Mouse (Mus musculus): ENCODE data around the gene Rab44. TPM values are rescaled to one million over a fixed set of nuclear protein-coding genes. Genes with fewer than 3 reads are reported as not detected.

The Rab44 gene
- total RNA-seq, 2 experiments from 2014 or later, result 0.59 TPM; not detected in 1

DNA sequence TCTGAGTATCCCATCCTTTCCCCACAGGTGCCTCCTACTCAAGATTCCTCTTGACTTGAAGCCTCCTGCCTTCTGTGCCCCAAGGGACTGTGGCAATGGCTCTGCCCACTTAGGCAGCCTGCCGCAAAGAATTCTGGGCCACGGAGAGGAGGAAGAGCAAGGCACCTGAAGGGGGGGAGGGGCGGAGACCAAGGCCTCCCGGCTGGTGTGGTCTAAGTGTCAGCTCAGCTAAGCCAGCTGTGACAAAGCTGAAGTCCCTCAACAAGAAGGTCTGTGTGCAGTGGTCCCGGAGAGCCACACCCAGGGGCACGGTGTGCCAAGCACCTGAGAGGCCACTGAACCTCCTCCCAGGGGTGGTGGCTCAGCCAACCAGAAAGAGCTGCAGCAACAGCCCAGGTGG is 53.4 kb downstream of the Rab44 start:
- Histone ChIP-seq H3K27ac (no peak overlapping the region), H3K4me3 (no peak overlapping the region)
- intact Hi-C loops (cut with DNase I), result no loop called here
- TF ChIP-seq CTCF (IDR thresholded peaks at IDR 0.05), result no peak
- no peak for DNase-seq

DNA sequence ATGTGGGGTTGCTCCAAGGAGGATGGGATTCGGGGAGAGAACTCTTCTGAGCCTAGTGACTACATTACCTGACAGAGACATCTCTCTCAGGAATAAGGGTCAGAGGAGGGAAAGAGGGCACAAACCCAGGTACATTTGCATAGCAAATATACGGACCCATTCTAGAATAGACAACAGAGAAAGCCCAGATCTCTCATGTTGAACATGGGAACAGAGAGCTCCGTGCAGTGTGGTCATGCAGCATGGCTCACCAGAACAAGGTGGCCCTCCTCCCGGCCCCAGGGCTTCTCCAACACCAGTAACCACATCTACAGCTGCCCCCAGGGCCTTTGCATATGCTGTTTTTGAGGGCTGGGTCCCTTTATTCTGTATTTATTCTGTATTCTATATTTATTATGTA is 54.5 kb downstream of the Rab44 start:
- no peak for DNase-seq
- Histone ChIP-seq H3K4me3 (no peak overlapping the region), H3K27ac (no peak overlapping the region)
- intact Hi-C loops (cut with DNase I), result no loop called here
- no peak for TF ChIP-seq CTCF (IDR thresholded peaks at IDR 0.05)

DNA sequence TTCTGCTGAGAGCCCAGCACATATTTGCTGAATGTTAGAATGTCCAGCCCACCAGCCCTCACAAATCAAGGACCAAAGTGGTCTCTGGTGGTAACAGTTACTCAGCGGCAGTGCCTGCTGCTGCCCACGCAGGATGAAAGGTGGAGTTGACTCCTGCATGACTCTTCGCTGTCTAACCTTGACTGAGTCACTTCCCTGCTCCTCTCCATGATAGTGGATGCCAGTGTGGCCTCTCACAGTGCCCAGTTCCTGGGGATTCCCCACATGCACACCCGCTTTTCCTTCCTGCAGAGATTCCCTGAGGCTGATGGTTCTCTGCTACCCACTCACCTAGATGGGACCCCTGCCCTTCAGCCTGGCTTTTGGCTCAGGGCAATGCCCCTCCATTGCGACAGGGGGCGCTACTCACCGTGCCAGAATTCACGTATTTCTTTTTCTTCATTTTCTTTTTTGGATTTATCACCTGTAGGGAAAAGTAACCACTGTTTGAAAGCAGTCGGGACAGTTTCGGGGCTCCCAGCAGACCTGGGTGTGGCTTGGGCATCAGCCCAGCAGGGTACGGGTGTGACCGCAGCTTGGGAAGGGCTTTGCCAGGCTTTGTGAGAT is 55.2 kb downstream of the Rab44 start:
- intact Hi-C loops (cut with DNase I), result no loop called here
- no peak overlapping the region for H3K4me3 ChIP-seq
- TF ChIP-seq CTCF (IDR thresholded peaks at IDR 0.05), result peak; percentile 53
- DNase-seq, result no peak
- H3K27ac ChIP-seq, result no peak overlapping the region

DNA sequence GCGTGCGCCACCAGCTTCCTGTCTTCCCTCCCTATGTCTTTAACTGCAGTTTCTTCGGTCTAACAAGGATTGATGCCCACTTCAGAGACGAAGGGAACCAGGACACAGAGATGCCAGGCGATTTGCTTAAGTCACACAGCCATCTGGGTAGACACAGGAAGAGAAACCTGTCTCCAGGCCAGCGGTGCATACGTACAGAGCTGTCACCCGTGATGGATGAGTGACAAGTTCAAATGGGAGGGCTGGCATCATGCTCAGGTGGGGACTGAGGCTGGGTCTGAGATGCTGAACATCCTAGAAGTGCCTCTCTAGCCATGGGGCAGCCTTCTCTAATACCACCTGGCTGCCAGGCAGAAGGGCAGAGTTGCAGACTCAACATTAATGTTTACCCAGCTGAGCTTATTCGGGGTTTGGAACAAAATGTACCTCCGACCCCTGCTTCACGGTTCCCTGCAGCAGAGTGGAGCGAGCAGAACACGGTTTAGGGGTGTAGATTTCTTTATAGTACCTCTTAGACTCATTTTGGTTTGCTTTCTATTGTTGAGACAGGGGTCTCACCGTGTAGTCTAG is 56.6 kb downstream of the Rab44 start:
- no peak for DNase-seq
- intact Hi-C loops (cut with DNase I), result loop anchor here (2.0 to 10.0 kb wide), 5 partner anchors 32 to 344 kb away; no protein-coding TSS in a partner anchor
- Histone ChIP-seq H3K27ac (no peak overlapping the region), H3K4me3 (no peak overlapping the region)
- no peak for TF ChIP-seq CTCF (IDR thresholded peaks at IDR 0.05)

DNA sequence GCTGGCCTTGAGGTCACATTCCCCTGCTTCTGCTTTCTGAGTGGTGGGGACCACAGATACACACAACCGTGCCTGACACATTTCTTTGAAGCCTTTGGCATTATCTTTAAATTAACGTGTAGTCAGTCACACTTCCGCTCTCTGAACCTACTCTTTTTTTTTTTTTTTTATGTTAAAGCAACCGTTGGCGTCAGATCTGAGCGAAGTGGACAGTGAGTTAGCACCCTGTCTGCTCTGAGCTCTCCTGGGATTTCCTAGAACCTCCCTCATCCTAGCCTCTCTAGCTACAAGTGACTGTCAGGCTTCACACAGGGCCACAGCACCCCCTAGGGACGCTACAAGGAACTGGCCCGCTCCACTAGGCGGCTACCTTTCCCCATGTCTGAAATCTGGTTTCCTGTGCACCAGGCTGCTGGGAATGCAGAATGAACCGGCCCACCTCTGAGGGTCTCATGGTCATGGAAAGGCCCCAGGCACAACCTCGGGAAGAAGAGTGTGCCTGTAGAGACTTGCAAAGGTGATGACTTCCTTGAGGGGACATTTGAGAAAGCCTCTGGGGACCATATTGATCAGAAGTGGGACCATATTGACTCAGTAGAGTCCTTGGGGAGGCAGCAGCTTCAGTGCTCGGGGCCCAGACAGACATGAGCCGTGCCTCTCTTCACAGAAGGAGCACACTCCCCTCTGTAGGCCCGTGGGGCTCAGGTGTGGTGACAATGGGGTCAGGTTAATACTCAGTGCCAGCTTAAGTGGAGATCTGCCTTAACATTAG is 57.2 kb downstream of the Rab44 start:
- intact Hi-C loops (cut with DNase I), result loop anchor here (2.0 to 10.0 kb wide), 5 partner anchors 32 to 344 kb away; no protein-coding TSS in a partner anchor
- TF ChIP-seq CTCF (IDR thresholded peaks at IDR 0.05), result peak; percentile 100
- Histone ChIP-seq H3K27ac (no peak overlapping the region), H3K4me3 (no peak overlapping the region)
- DNase-seq, result peak; percentile 87

DNA sequence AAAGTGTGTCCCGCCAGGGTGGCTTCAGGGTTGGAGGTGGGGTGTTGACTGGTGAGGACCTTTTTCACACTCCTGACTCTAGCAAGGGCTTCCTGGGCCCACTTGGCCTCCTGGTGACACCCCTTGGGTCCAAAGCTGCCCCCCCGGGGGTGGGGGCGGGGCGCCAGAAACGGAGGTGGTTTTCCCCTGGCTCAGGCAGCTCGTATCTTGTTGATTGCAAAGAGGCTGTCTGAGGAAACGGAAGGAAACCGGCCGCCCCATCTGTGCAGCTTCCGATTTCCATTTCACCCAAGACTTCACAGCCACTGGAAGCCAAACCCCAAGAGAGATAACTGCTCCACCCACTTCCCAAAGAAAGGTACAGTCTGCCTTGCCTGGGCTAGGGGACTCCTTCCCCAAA is 58.1 kb downstream of the Rab44 start:
- Histone ChIP-seq H3K27ac (no peak overlapping the region), H3K4me3 (no peak overlapping the region)
- intact Hi-C loops (cut with DNase I), result loop anchor here (5.0 to 10.0 kb wide), 3 partner anchors 75 to 343 kb away; no protein-coding TSS in a partner anchor
- no peak for DNase-seq
- TF ChIP-seq CTCF (IDR thresholded peaks at IDR 0.05), result no peak

DNA sequence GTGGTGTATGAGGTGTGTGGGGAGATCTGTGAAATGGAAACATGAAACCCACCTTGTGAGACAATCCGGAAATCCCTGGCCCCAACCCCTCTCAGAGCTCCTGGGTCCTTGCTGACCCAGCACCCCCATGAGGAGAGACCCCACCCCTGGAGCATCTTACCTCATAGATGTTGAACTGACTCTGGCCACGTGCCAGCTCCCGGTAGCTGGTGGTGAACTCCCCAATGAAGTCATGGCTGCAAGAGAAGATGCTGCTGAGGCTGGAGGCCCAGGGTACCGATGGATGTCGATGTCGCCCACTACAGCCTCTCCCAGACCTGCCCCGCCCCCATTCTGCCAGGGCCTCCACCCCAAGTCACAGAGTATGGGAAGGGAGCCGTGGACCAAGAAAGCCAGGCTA is 59.2 kb downstream of the Rab44 start:
- intact Hi-C loops (cut with DNase I), result loop anchor here (5.0 to 10.0 kb wide), 3 partner anchors 76 to 342 kb away; no protein-coding TSS in a partner anchor
- DNase-seq, result no peak
- Histone ChIP-seq H3K4me3 (no peak overlapping the region), H3K27ac (no peak overlapping the region)
- no peak for TF ChIP-seq CTCF (IDR thresholded peaks at IDR 0.05)

DNA sequence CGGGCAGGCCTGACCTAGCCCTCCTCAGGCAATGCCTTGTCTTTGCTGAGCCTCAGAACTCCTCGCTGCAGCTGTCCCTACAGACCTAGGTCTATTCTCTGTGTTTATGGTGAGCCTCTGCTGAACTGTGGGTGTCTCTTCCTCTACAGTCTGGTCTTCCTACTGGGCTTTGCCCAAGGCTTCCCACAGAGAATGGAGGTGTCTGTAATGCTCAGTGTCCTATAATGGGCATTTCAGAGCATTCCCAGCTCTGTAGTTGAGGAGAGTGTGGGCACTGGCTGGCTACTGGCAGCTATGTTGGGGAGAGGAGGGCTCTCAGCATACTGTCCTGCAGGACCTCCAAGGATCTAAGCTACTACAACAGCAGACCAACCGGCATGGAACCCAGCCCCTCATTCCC is 61.7 kb downstream of the Rab44 start:
- Histone ChIP-seq H3K4me3 (no peak overlapping the region), H3K27ac (no peak overlapping the region)
- intact Hi-C loops (cut with DNase I), result loop anchor here (10.0 kb wide), 1 partner anchor 339 kb away; no protein-coding TSS in a partner anchor
- no peak for DNase-seq
- TF ChIP-seq CTCF (IDR thresholded peaks at IDR 0.05), result no peak

DNA sequence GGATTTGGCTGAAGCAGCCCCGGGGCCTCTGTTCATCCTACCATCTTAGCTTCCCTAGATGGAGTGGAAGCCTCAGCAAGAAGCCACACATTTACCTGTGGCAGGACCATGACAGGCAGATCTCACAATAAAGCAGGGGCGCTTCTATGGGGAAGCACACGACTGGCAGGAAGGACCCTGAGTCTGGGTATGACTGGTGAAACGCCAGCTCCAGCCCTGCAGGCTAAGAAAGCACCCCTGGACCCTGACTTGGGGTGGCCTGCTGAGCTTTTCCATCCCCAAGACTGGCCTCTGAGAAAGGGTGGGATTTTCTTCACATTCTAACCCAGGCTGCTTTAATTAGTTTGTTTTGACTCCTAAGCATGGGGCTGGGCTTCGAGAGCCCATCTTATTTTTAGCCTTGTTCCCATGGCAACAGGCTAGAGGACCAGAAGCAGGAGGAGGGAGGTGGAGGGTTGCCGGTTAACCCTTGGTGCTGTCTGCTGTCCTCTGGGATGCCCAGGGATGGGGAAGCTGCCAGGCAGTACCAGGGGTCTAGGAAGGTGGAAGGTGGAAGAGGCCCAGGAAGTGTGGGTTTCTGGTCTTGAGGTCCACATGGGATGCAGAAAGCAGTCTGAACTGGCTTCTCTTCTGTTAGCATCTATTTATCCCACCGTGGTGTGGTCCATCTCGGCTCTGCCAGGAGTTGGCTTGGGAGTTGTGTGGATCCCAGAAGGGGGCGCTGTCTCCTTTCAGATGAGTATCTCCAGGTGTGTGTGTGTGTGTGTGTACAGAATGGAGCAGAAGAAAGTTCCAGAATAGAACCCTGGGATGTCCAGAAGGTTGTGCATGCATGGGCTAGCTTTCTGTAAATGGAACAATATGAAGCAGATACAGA is 62.7 kb downstream of the Rab44 start:
- intact Hi-C loops (cut with DNase I), result loop anchor here (1.0 to 10.0 kb wide), 3 partner anchors 70 to 338 kb away; no protein-coding TSS in a partner anchor
- peak; percentile 66 for TF ChIP-seq CTCF (IDR thresholded peaks at IDR 0.05)
- no peak overlapping the region for H3K27ac ChIP-seq
- peak; percentile 76 for DNase-seq
- H3K4me3 ChIP-seq, result no peak overlapping the region

DNA sequence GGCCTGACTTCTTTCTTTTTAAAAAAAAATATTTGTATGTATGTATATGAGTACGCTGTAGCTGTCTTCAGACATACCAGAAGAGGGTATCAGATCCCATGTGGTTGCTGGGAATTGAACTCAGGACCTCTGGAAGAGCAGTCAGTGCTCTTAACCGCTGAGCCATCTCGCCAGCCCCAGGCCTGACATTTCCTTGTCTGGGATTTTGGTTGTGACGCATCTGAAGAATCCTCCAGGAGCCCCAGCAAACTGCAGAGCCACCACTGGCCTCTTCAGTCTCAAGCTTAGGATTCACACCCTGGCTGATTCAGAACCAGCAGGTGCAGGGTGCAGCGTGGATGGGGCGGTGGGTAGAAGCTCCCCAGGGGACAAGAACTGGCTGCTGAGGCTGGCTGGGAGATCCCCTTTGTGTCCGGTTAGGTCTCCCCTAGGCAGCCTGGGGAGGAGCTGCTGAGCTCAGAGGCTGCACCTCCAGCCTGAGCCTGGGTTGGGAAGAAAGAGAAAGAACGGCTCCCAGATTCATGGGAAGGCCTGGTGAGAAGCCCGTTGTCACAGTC is 64.6 kb downstream of the Rab44 start:
- DNase-seq, result no peak
- no peak for TF ChIP-seq CTCF (IDR thresholded peaks at IDR 0.05)
- intact Hi-C loops (cut with DNase I), result loop anchor here (10.0 kb wide), 1 partner anchor 336 kb away; no protein-coding TSS in a partner anchor
- Histone ChIP-seq H3K4me3 (no peak overlapping the region), H3K27ac (no peak overlapping the region)

DNA sequence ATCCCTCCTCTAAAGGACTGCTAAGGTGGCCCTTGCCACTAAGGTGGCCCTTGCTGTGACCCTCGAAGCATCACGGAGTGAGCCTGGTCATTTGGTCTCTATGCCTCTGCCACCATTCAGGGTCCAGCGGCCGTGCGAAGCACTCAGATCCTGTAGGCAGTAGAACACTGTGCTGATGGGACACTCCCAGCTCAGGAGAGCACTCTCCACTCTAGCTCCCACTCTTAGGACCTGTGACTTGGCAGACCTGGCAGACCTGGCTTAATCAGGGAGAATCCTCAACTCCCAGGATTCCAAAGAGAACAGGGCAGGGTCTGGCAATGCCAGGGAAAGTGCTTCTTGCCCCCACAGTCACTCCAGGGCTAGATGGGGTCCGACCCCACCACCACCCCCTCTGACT is 66.0 kb downstream of the Rab44 start:
- Histone ChIP-seq H3K4me3 (no peak overlapping the region), H3K27ac (no peak overlapping the region)
- no peak for TF ChIP-seq CTCF (IDR thresholded peaks at IDR 0.05)
- no peak for DNase-seq
- intact Hi-C loops (cut with DNase I), result loop anchor here (10.0 kb wide), 1 partner anchor 335 kb away; no protein-coding TSS in a partner anchor

Data from gastrocnemius, adult 2 months (tissue).